Mouse (Mus musculus) forebrain, embryonic 16.5 days (tissue): ENCODE results near the gene Ccdc66. TPM values are rescaled to one million over a fixed set of nuclear protein-coding genes. Genes with fewer than 3 reads are reported as not detected.

Experiments
- ATAC-seq: fragments of 200-750 bp; cut with Nextera tagmentation; 2 replicates; pipeline ENCODE4 v1.8.0; 2017; ENCODE audit warnings: mild to moderate bottlenecking, moderate library complexity
- H3K27ac ChIP-seq: fragments of 300-500 bp; sonication (generic); 2 replicates; pipeline ENCODE4 v1.5.1; 2014; ENCODE audit warnings: low read length, control low read depth
- H3K27me3 ChIP-seq: fragments of 300-500 bp; sonication (generic); replicated peaks from 2 replicates; pipeline ENCODE4 v1.6.1; 2014; ENCODE audit warnings: low read length; ENCODE audit not compliant: control insufficient read depth, insufficient read depth
- H3K36me3 ChIP-seq: fragments of 300-500 bp; sonication (generic); 2 replicates; pipeline ENCODE4 v1.6.1; 2014; ENCODE audit not compliant: control insufficient read depth, insufficient read depth
- H3K4me1 ChIP-seq: fragments of 300-500 bp; sonication (generic); replicated peaks from 2 replicates; pipeline ENCODE4 v1.6.1; 2014; ENCODE audit warnings: low read length; ENCODE audit not compliant: control insufficient read depth, insufficient read depth
- H3K4me2 ChIP-seq: fragments of 300-500 bp; sonication (generic); 2 replicates; pipeline ENCODE4 v1.6.1; 2014; ENCODE audit warnings: mild to moderate bottlenecking, low read length, control low read depth
- H3K4me3 ChIP-seq: fragments of 300-500 bp; sonication (generic); replicated peaks from 2 replicates; pipeline ENCODE4 v1.5.1; 2014; ENCODE audit warnings: mild to moderate bottlenecking, low read length, control low read depth
- H3K9ac ChIP-seq: fragments of 300-500 bp; sonication (generic); replicated peaks from 2 replicates; pipeline ENCODE4 v1.6.1; 2014; ENCODE audit warnings: low read depth, low read length, control low read depth
- H3K9me3 ChIP-seq: fragments of 300-500 bp; sonication (generic); 2 replicates; pipeline ENCODE4 v1.6.1; 2016; ENCODE audit warnings: low read length; ENCODE audit not compliant: control insufficient read depth
- WGBS: fragments of 180-500 bp; shearing (Covaris S2); extraction: QIAGEN DNeasy Blood & Tissue Kit; methylation state at CpG from one replicate; pipeline ENCODE4 v1.1.7; 2014; 5-methylcytosine and 5-hydroxymethylcytosine counted together
- polyA plus RNA-seq: library from polyadenylated mRNA; unstranded; fragments of >200 nt; fragmentation: Nextera tagmentation; extraction: Ambion mirVana; gene quantifications from 2 replicates; pipeline ENCODE4 v1.2.1, GENCODE M21; 2015

Gene Ccdc66
- polyA plus RNA-seq = 12.8 and 16.1 TPM in 2 replicates

GRCm38 (mm10) chr14:27507894-27508643 is at the start of gene Ccdc66:
Gene Ccdc66, minus strand, starts transcription at chr14:27508460.
- H3K27me3 ChIP-seq = no peaks in the 10 kb centered on the region
- no peaks in the 10 kb centered on the region; the same call in 1 of the 2 replicates for H3K36me3 ChIP-seq
- peak within 1 kb of the TSS; percentile 93 for H3K4me3 ChIP-seq
- H3K9me3 ChIP-seq = no peaks in the 10 kb centered on the region
- ATAC-seq = peak; percentile 99
- peaks cover 10% of the 10 kb centered on the region for H3K4me1 ChIP-seq
- peak within 1 kb of the TSS; percentile 56 for H3K27ac ChIP-seq
- peak within 1 kb of the TSS; percentile 72 for H3K4me2 ChIP-seq
- under 1% methylated on average over 50 of the region's 51 CpGs for WGBS
- H3K9ac ChIP-seq = peak within 1 kb of the TSS; percentile 89

- H3K27ac ChIP-seq = no peak overlapping the region
- ATAC-seq = peak; percentile 95
- WGBS = 25% methylated on average over 4 of the region's 4 CpGs
Observed at GRCm38 (mm10) chr14:27543838-27544426, 35.7 kb upstream of the Ccdc66 start.

DNA sequence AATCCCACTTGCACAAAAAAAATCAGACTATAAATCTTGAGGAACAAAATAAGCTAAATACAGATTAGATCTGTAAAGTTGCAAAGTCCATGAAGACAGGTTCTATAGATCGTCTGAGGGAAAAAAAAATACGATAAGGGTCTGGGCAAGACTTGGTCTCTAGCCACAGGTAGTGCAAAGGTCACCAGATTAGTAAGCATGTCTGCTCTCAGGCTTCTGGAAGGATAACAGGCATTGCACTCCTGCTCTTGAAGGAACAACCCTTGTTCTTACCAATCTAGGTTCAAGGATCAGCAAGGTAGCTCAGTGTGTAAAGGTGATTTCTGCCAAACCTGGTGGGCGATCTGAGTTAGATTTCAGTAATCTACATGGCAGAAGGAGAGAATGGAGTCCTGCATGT is 28.2 kb upstream of the Ccdc66 start:
- 87% methylated on average over 3 of the region's 3 CpGs for WGBS
- Histone ChIP-seq H3K9ac (no peak overlapping the region), H3K4me1 (no peaks in the 10 kb centered on the region), H3K4me3 (no peak overlapping the region), H3K9me3 (no peaks in the 10 kb centered on the region), H3K27me3 (no peaks in the 10 kb centered on the region), H3K36me3 (no peaks in the 10 kb centered on the region), H3K4me2 (no peak overlapping the region), H3K27ac (no peak overlapping the region)
- ATAC-seq = no peak

More at GRCm38 (mm10) chr14:27543838-27544426, 35.7 kb upstream of the Ccdc66 start:
- Histone ChIP-seq H3K9ac (no peak overlapping the region), H3K27me3 (no peaks in the 10 kb centered on the region), H3K4me3 (no peak overlapping the region), H3K4me1 (no peaks in the 10 kb centered on the region), H3K36me3 (no peaks in the 10 kb centered on the region), H3K4me2 (no peak overlapping the region), H3K9me3 (no peaks in the 10 kb centered on the region)

GRCm38 (mm10) chr14:27524541-27524940 is 16.3 kb upstream of the Ccdc66 start:
- no peaks in the 10 kb centered on the region for H3K36me3 ChIP-seq
- H3K4me2 ChIP-seq = no peak overlapping the region
- no peaks in the 10 kb centered on the region for H3K27me3 ChIP-seq
- no peaks in the 10 kb centered on the region; the same call in 1 of the 2 replicates for H3K9me3 ChIP-seq
- H3K27ac ChIP-seq = no peak overlapping the region
- H3K9ac ChIP-seq = no peak overlapping the region
- H3K4me1 ChIP-seq = no peaks in the 10 kb centered on the region
- no peak overlapping the region for H3K4me3 ChIP-seq
- no peak for ATAC-seq

DNA sequence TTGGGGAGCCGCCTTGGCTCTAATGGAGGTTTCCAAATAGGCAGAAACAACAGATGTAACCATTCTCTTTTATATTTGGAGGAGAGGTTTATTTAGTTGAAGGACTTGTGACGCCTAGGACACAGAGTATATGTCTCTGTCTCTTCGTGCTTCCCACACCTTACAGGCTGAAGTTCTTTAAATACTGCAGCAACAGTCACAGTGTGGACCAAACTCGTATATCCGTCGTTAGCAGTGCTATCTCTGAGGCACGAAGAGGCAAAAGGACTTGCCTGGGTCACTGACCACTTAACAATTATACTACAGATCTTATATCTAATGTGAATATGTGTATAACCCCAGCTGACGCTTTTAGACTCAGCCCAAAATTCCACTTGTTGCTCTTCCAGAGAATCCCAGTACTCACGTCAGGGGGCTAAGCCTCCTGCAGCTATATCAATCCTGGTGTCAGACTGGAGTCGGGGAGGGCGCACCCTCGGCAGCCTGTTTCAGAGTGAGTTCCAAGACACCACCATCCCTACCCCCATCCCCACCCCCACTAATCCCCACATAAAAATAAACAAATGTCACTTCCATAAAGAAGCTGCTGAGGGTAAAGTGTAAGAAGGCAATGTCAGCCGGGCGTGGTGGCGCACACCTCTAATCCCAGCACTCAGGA is 513 bp upstream of the Ccdc66 start:
- Histone ChIP-seq H3K36me3 (no peaks in the 10 kb centered on the region; the same call in 1 of the 2 replicates), H3K4me1 (peaks cover 10% of the 10 kb centered on the region), H3K9me3 (no peaks in the 10 kb centered on the region), H3K4me2 (peak overlapping the region; percentile 72), H3K9ac (peak overlapping the region; percentile 89), H3K27me3 (no peaks in the 10 kb centered on the region), H3K27ac (peak overlapping the region; percentile 56), H3K4me3 (peak overlapping the region; percentile 93)
- peak; percentile 74 for ATAC-seq
- WGBS = 35% methylated on average over 15 of the region's 15 CpGs

- H3K4me2 ChIP-seq = no peak overlapping the region
- no peak overlapping the region for H3K4me3 ChIP-seq
- H3K9me3 ChIP-seq = no peaks in the 10 kb centered on the region
- H3K27me3 ChIP-seq = no peaks in the 10 kb centered on the region
- H3K4me1 ChIP-seq = no peaks in the 10 kb centered on the region
- H3K27ac ChIP-seq = no peak overlapping the region
- ATAC-seq = no peak
- H3K36me3 ChIP-seq = peaks cover 6% of the 10 kb centered on the region
- H3K9ac ChIP-seq = no peak overlapping the region
- WGBS = 87% methylated on average over 4 of the region's 4 CpGs
Observed at GRCm38 (mm10) chr14:27501096-27501495, 7.2 kb downstream of the Ccdc66 start.

DNA sequence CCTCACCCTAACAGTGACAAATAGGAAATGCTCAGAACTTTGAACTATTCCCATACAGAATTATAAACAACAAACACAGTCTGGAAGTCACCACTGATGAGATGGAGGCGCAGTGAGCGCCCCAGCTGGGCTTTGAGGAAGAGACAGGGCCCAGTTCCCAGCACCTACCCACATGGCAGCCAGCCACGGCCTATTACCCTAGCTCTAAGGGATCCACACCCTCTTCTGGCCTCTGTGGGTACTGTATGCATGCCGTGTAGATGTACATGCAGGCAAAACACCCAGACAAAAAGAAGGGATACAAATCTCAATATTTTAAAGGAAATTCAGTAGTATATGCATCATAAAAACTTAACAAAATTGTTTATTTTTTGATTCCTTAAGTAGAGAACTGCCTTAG is 14.7 kb downstream of the Ccdc66 start:
- Histone ChIP-seq H3K4me2 (no peak overlapping the region), H3K4me1 (no peaks in the 10 kb centered on the region), H3K9ac (no peak overlapping the region), H3K36me3 (peaks cover 23% of the 10 kb centered on the region), H3K27me3 (no peaks in the 10 kb centered on the region), H3K9me3 (no peaks in the 10 kb centered on the region), H3K4me3 (no peak overlapping the region), H3K27ac (no peak overlapping the region)
- WGBS = 85% methylated on average over 4 of the region's 4 CpGs
- no peak for ATAC-seq

- H3K27me3 ChIP-seq = no peaks in the 10 kb centered on the region
- peaks cover 26% of the 10 kb centered on the region for H3K36me3 ChIP-seq
- no peak overlapping the region for H3K9ac ChIP-seq
- H3K9me3 ChIP-seq = no peaks in the 10 kb centered on the region
- no peak overlapping the region for H3K4me2 ChIP-seq
- no peak for ATAC-seq
- H3K4me1 ChIP-seq = no peaks in the 10 kb centered on the region
- H3K27ac ChIP-seq = no peak overlapping the region
- no peak overlapping the region for H3K4me3 ChIP-seq
- WGBS = 91% methylated on average over 5 of the region's 5 CpGs
Observed at GRCm38 (mm10) chr14:27491399-27491798, 16.9 kb downstream of the Ccdc66 start.

GRCm38 (mm10) chr14:27446963-27447362 is 61.3 kb downstream of the Ccdc66 start:
- H3K9me3 ChIP-seq = no peaks in the 10 kb centered on the region
- no peak overlapping the region for H3K9ac ChIP-seq
- H3K36me3 ChIP-seq = peaks cover 18% of the 10 kb centered on the region
- WGBS = 85% methylated on average over 4 of the region's 4 CpGs
- H3K27me3 ChIP-seq = no peaks in the 10 kb centered on the region
- ATAC-seq = no peak
- no peak overlapping the region for H3K4me2 ChIP-seq
- H3K4me1 ChIP-seq = 0 out of 2 replicates have a peak, but pooled peaks cover 4% of the 10 kb centered on the region
- H3K27ac ChIP-seq = no peak overlapping the region
- no peak overlapping the region for H3K4me3 ChIP-seq
